ENCODE assay signal across 10 mouse cellular contexts in genomic region chr5:120365950-120366467, GRCm38 (mm10).
DNase-seq lines count a peak whose midpoint lies in the region; ATAC-seq lines count a peak whose summit lies in the region.
"Had no signal": no experiment of that assay in that cellular context is flagged by ENCODE, and none has a peak within 500 bp of the region (broad histone marks: within the 10 kb centered on the region; RNA-seq: fewer than 3 reads in every experiment).

No protein-coding gene starts in this region.

- H3K4me2 ChIP-seq in forebrain, embryonic 12.5 days, result no peak overlapping the region; the same call in 1 of the 2 replicates
- H3K4me2 ChIP-seq in neural tube, embryonic 12.5 days (replicated peaks), result no peak overlapping the region
- H3K4me2 ChIP-seq in heart, embryonic 11.5 days, result no peak overlapping the region
- H3K4me2 ChIP-seq: embryonic facial prominence, embryonic 12.5 days had no signal

- H3K27me3 ChIP-seq in forebrain, embryonic 12.5 days, result 0 out of 2 replicates have a peak, but pooled peaks cover 4% of the 10 kb centered on the region
- H3K27me3 ChIP-seq in neural tube, embryonic 12.5 days (replicated peaks), result no peaks in the 10 kb centered on the region
- H3K27me3 ChIP-seq in heart, embryonic 11.5 days (ENCODE audit: control insufficient read depth, insufficient read depth, low read length), result peaks cover 9% of the 10 kb centered on the region
- H3K27me3 ChIP-seq: embryonic facial prominence, embryonic 12.5 days had no signal

- ATAC-seq in forebrain, embryonic 12.5 days (ENCODE audit: low FRiP score), result peak; percentile 75
- ATAC-seq in neural tube, embryonic 12.5 days (ENCODE audit: low FRiP score, low read depth), result peak; percentile 53; the same call in 1 of the 2 replicates
- ATAC-seq in heart, embryonic 11.5 days (replicated peaks; ENCODE audit: insufficient number of reproducible peaks, low FRiP score, low TSS enrichment), result no peak

- intact Hi-C loops in gastrocnemius, postnatal 14 days (cut with DNase I; ENCODE audit: low total_unique reads), result no loop called here

- 32% methylated on average over 10 of the region's 10 CpGs for WGBS in forebrain, embryonic 12.5 days
- 25% methylated on average over 10 of the region's 10 CpGs for WGBS in neural tube, embryonic 12.5 days
- 34% methylated on average over 10 of the region's 10 CpGs for WGBS in heart, embryonic 11.5 days (ENCODE audit: insufficient replicate concordance)

- H3K4me3 ChIP-seq in forebrain, embryonic 12.5 days (replicated peaks), result no peak overlapping the region
- no peak overlapping the region for H3K4me3 ChIP-seq in neural tube, embryonic 12.5 days
- no peak overlapping the region for H3K4me3 ChIP-seq in heart, embryonic 11.5 days (ENCODE audit: low read depth, low read length)
- H3K4me3 ChIP-seq: embryonic facial prominence, embryonic 12.5 days had no signal

- peak overlapping the region; percentile 2; the same call in 1 of the 2 replicates for H3K9ac ChIP-seq in forebrain, embryonic 12.5 days
- H3K9ac ChIP-seq in neural tube, embryonic 12.5 days, result no peak overlapping the region
- H3K9ac ChIP-seq in heart, embryonic 11.5 days (ENCODE audit: low read depth, low read length), result no peak overlapping the region
- H3K9ac ChIP-seq: embryonic facial prominence, embryonic 12.5 days had no signal

- H3K27ac ChIP-seq in forebrain, embryonic 12.5 days, result peak overlapping the region; percentile 79
- peak overlapping the region; percentile 15; the same call in 1 of the 2 replicates for H3K27ac ChIP-seq in neural tube, embryonic 12.5 days
- no peak overlapping the region for H3K27ac ChIP-seq in heart, embryonic 11.5 days (ENCODE audit: low read depth, low read length)
- H3K27ac ChIP-seq: embryonic facial prominence, embryonic 12.5 days had no signal

- no peaks in the 10 kb centered on the region for H3K36me3 ChIP-seq in forebrain, embryonic 12.5 days (replicated peaks)
- no peaks in the 10 kb centered on the region for H3K36me3 ChIP-seq in neural tube, embryonic 12.5 days
- no peaks in the 10 kb centered on the region for H3K36me3 ChIP-seq in heart, embryonic 11.5 days (ENCODE audit: control insufficient read depth, insufficient read depth, low read length)
- H3K36me3 ChIP-seq: embryonic facial prominence, embryonic 12.5 days had no signal

- DNase-seq in frontal cortex, postnatal 36 days (ENCODE audit: low spot score in 2 of 2), result peak; percentile 28 to 41
- peak; percentile 18 for DNase-seq in layer of hippocampus, postnatal 36 days
- no peak for DNase-seq in kidney, postnatal 10 days
- DNase-seq in gastrocnemius, postnatal 14 days, result no peak
- DNase-seq: heart, postnatal 14 days; kidney, postnatal 14 days had no signal

- H3K9me3 ChIP-seq in forebrain, embryonic 12.5 days, result no peaks in the 10 kb centered on the region
- no peaks in the 10 kb centered on the region for H3K9me3 ChIP-seq in neural tube, embryonic 12.5 days
- H3K9me3 ChIP-seq in heart, embryonic 11.5 days (replicated peaks; ENCODE audit: control insufficient read depth, low read length), result no peaks in the 10 kb centered on the region
- H3K9me3 ChIP-seq: embryonic facial prominence, embryonic 12.5 days had no signal

- peaks cover 19% of the 10 kb centered on the region for H3K4me1 ChIP-seq in forebrain, embryonic 12.5 days
- peaks cover 8% of the 10 kb centered on the region for H3K4me1 ChIP-seq in neural tube, embryonic 12.5 days
- H3K4me1 ChIP-seq in heart, embryonic 11.5 days (ENCODE audit: control insufficient read depth, insufficient read depth, low read length), result no peaks in the 10 kb centered on the region

Comparison
In these comparisons a context has a peak if more than half of its experiments do, and no peak if none do; other contexts are left out.
1. DNase-seq: peak in frontal cortex, postnatal 36 days (2 of 2) and layer of hippocampus, postnatal 36 days (2 of 2); none in kidney, postnatal 10 days (single experiment) and gastrocnemius, postnatal 14 days (single experiment).